Comparison of ENCODE assay signal across 26 mouse cellular contexts in the genomic region with DNA sequence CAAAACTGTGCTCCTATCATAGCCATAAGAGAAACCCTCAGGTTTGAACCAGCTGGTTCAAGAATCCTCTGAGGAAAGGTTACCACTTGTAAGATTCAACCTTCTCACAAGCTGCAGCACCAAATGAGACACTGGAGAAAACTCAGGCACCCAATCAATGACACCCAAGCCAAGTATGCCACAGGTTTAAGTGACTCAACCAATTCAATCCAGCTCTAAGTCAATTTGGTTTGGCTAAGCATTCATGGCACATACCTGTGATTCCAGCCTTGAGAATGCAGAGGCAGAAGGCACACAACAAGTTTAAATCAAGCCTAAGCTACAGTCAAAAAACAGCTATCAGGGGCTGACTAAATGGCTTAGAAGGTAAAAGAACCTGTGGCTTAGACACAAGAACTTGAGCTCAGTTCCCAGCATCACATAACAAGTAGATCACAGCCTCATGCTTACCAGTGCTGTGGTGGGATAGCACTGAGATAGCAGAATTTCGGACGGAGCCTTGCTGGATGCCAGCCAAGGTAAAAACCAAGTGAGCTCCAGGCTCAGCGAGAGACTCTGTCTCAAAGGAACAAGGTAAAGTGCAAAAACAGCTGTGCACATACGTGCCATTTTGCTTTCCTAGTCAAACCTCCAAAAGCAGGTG. TPM values are rescaled to one million over a fixed set of nuclear protein-coding genes. Genes with fewer than 3 reads are reported as not detected.
DNase-seq lines count a peak whose midpoint lies in the region; TF ChIP-seq lines count a peak whose summit lies in the region.
"Had no signal": no experiment of that assay in that cellular context is flagged by ENCODE, and none has a peak within 500 bp of the region (broad histone marks: within the 10 kb centered on the region; RNA-seq: fewer than 3 reads in every experiment).

No protein-coding gene starts in this region.

- no peak for TF ChIP-seq CTCF in kidney, adult 2 months (conservative IDR thresholded peaks at IDR 0.05; ENCODE audit: insufficient read depth, insufficient read length, low read depth, low read length)

- peak overlapping the region; percentile 27; the same call in 1 of the 2 replicates for H3K27ac ChIP-seq in kidney, adult 2 months (ENCODE audit: insufficient read depth, low read depth, low read length)
- H3K27ac ChIP-seq in embryonic facial prominence, embryonic 10.5 days (replicated peaks) = no peak overlapping the region
- H3K27ac ChIP-seq: forebrain, embryonic 10.5 days; hindbrain, embryonic 12.5 days; limb, embryonic 12.5 days; liver, embryonic 14.5 days; lung, embryonic 15.5 days; midbrain, embryonic 12.5 days; neural tube, embryonic 12.5 days; stomach, postnatal 0 days had no signal

- no peaks in the 10 kb centered on the region for H3K9me3 ChIP-seq in embryonic facial prominence, embryonic 10.5 days
- H3K9me3 ChIP-seq: forebrain, embryonic 10.5 days; hindbrain, embryonic 12.5 days; limb, embryonic 12.5 days; lung, embryonic 15.5 days; midbrain, embryonic 12.5 days; neural tube, embryonic 12.5 days had no signal

- no peak for TF ChIP-seq POLR2A in kidney, adult 2 months (IDR thresholded peaks at IDR 0.05; ENCODE audit: low read depth, low read length)

- no peak overlapping the region for H3K4me3 ChIP-seq in kidney, adult 2 months (ENCODE audit: insufficient read depth, low read depth, low read length)
- H3K4me3 ChIP-seq in embryonic facial prominence, embryonic 10.5 days = no peak overlapping the region
- H3K4me3 ChIP-seq: forebrain, embryonic 10.5 days; hindbrain, embryonic 12.5 days; limb, embryonic 12.5 days; lung, embryonic 15.5 days; midbrain, embryonic 12.5 days; myocyte; neural tube, embryonic 12.5 days had no signal

- H3K36me3 ChIP-seq in kidney, adult 2 months (ENCODE audit: control insufficient read depth, insufficient read depth, low read length) = no peaks in the 10 kb centered on the region
- peaks cover 42% of the 10 kb centered on the region for H3K36me3 ChIP-seq in embryonic facial prominence, embryonic 10.5 days (replicated peaks)
- H3K36me3 ChIP-seq: hindbrain, embryonic 12.5 days; lung, embryonic 15.5 days; midbrain, embryonic 12.5 days; neural tube, embryonic 12.5 days had no signal

- H3K27me3 ChIP-seq in kidney, adult 2 months (replicated peaks; ENCODE audit: control insufficient read depth, insufficient read depth, low read length) = no peaks in the 10 kb centered on the region
- H3K27me3 ChIP-seq in embryonic facial prominence, embryonic 10.5 days (replicated peaks; ENCODE audit: low read depth, poor library complexity, severe bottlenecking) = no peaks in the 10 kb centered on the region
- H3K27me3 ChIP-seq: CH12.LX; hindbrain, embryonic 12.5 days; limb, embryonic 12.5 days; lung, embryonic 15.5 days; midbrain, embryonic 12.5 days; neural tube, embryonic 12.5 days had no signal

- peaks cover 50% of the 10 kb centered on the region for H3K4me1 ChIP-seq in kidney, adult 2 months (ENCODE audit: control insufficient read depth, insufficient read depth, low read length)
- H3K4me1 ChIP-seq in embryonic facial prominence, embryonic 10.5 days = peaks cover 20% of the 10 kb centered on the region

- DNase-seq in kidney, adult 2 months = no peak
- no peak for DNase-seq in kidney, adult 11 months
- DNase-seq in 3T3-L1 (ENCODE audit: low read depth, low spot score) (peak; percentile 61), NIH3T3 (ENCODE audit: low read depth) (peak; percentile 42)
- DNase-seq in fibroblast of lung, adult 2 months (ENCODE audit: low read depth) = peak; percentile 41
- no peak for DNase-seq in cerebellum, adult 18-20 months
- DNase-seq in embryonic facial prominence, embryonic 10.5 days (ENCODE audit: low spot score) = no peak
- DNase-seq: adrenal gland, adult 8-10 months; cerebellum, adult 2 months; cerebellum, postnatal 25 days; heart, postnatal 36 days; kidney, postnatal 14 days; layer of hippocampus, adult 9-11 months; right cerebral cortex, adult 18-20 months; thymus, adult 18-20 months; thymus, postnatal 25 days had no signal

- 38% methylated on average over 4 of the region's 4 CpGs for WGBS in kidney, adult 2 months
- WGBS in embryonic facial prominence, embryonic 10.5 days = 91% methylated on average over 4 of the region's 4 CpGs

RNA-seq across cellular contexts. Expression of a gene that starts 28.8 kb away (rescaled TPM):
- polyA plus RNA-seq in kidney, adult 2 months (2012; rRNA removed) = 60.1 and 60.9 TPM in 2 replicates
- polyA plus RNA-seq in embryonic facial prominence, embryonic 10.5 days (2016; fragmentation: Nextera tagmentation; extraction: Ambion mirVana) = 57.3 and 59.9 TPM in 2 replicates

Comparison
In these comparisons a context has a peak if more than half of its experiments do, and no peak if none do; other contexts are left out.
1. DNase-seq: peak in 3T3-L1 (single experiment), NIH3T3 (single experiment) and fibroblast of lung, adult 2 months (single experiment); none in kidney, adult 2 months (single experiment), kidney, adult 11 months (single experiment), cerebellum, adult 18-20 months (0 of 2) and embryonic facial prominence, embryonic 10.5 days (single experiment).